Mouse (Mus musculus) adrenal gland, postnatal 36 days (tissue): Measurements from ENCODE around the gene Serf2. TPM values are rescaled to one million over a fixed set of nuclear protein-coding genes. Genes with fewer than 3 reads are reported as not detected.
"Not testable (repeated sequence)": the region's sequence is repeated elsewhere in the genome, so short reads cannot be mapped to it uniquely, and the experiment has no call there.

Experiments used
- DNase-seq, 2 experiments: peaks; one replicate each; pipeline ENCODE4 v3.0.0; 2021; ENCODE audit warnings: mixed read lengths in 1 of 2
- microRNA-seq: library from miRNA; unstranded; fragments of <30 nt; microRNA quantifications from one replicate; pipeline ENCODE4 v1.2.0, GENCODE M21; 2021
- total RNA-seq, 2 experiments: library from RNA; stranded (reverse); gene quantifications; 2 replicates each; pipeline ENCODE4 v1.2.3; 2021

The Serf2 gene
- total RNA-seq, 2 experiments from 2014 or later: 333 to 337 TPM

DNA sequence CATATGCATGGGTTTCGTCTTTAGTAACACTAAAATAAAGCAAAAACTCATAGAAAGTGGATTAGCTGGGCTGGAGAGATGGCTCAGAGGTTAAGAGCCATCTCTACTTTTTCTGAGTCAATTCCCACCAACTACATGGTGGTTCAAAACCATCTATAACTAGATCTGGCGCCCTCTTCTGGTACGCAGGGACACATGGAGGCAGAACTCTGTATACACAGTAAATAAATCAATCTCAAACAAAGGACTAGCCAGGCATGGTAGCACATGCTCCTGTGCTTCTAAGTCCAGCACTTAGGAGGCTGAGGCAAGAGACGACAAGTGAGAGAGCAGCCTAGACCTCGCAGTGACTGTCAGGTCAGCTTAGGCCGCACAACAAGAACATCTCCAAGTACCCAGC lies 52.6 kb downstream of the Serf2 start:
- DNase-seq: not testable (repeated sequence)

- peak; percentile 85 to 89 for DNase-seq
Observed at GRCm38 (mm10) chr2:121505942-121506882, 57.2 kb downstream of the Serf2 start, which contains the start of the genes Mfap1a and Wdr76. Mfap1a (minus strand) TSS chr2:121506665. Wdr76 (plus strand) TSS chr2:121506723.

GRCm38 (mm10) chr2:121507173-121507950 lies 58.4 kb downstream of the Serf2 start:
- no peak for DNase-seq

Small RNAs within 50 kb of the gene (microRNA-seq; reads per million reads assigned to microRNA genes)
- gene Gm22953: not detected

Other genes starting within 250 kb of the Serf2 start
- gene Trp53bp1, start 177.8 kb upstream of the Serf2 start, total RNA-seq: 10 to 100 TPM; 59.0 to 73.9 TPM
- gene Map1a, start 159.6 kb upstream of the Serf2 start, total RNA-seq: 1 to 10 TPM; 6.0 to 7.0 TPM
- gene Ppip5k1, start 93.8 kb upstream of the Serf2 start, total RNA-seq: 10 to 100 TPM; 49.5 to 50.3 TPM
- gene Ckmt1, start 91.5 kb upstream of the Serf2 start, total RNA-seq: 1 to 10 TPM; 5.8 to 6.6 TPM
- gene Strc, start 62.0 kb upstream of the Serf2 start, total RNA-seq: under 1 TPM; 0.10 to 0.76 TPM
- gene Pdia3, start 35.4 kb upstream of the Serf2 start, total RNA-seq: 100 to 1,000 TPM; 412 to 415 TPM
- gene Catsper2, start 35.4 kb upstream of the Serf2 start, total RNA-seq: 1 to 10 TPM; 1.9 to 2.9 TPM
- under 1 TPM; 0.17 to 0.36 TPM for gene Ell3, start 4.9 kb upstream of the Serf2 start, total RNA-seq
- gene Hypk, start 4.1 kb downstream of the Serf2 start, total RNA-seq: 10 to 100 TPM; 33.0 to 34.7 TPM
- under 1 TPM in 1 of 2 experiments, not detected in 1; 0.20 TPM for gene Serinc4, start 7.6 kb downstream of the Serf2 start, total RNA-seq
- gene Mfap1b, start 24.9 kb downstream of the Serf2 start, total RNA-seq: 10 to 100 TPM; 37.8 to 39.9 TPM
- gene Mfap1a, start 57.5 kb downstream of the Serf2 start, total RNA-seq: 10 to 100 TPM; 32.0 to 33.1 TPM
- 1 to 10 TPM; 3.4 to 3.7 TPM for gene Wdr76, start 57.5 kb downstream of the Serf2 start, total RNA-seq